Mouse (Mus musculus) erythroblast, embryonic 14.5 days (primary cell): ENCODE data around the gene Nradd.

Source experiments
- GATA1 ChIP-seq: IDR thresholded peaks from 2 replicates; pipeline ENCODE4 v1.6.1; 2012; ENCODE audit warnings: low read length, inconsistent platforms, mixed read lengths
- TAL1 ChIP-seq: IDR thresholded peaks from 3 replicates; pipeline ENCODE4 v1.6.1; 2012; ENCODE audit warnings: low read length, inconsistent platforms, mixed read lengths

DNA sequence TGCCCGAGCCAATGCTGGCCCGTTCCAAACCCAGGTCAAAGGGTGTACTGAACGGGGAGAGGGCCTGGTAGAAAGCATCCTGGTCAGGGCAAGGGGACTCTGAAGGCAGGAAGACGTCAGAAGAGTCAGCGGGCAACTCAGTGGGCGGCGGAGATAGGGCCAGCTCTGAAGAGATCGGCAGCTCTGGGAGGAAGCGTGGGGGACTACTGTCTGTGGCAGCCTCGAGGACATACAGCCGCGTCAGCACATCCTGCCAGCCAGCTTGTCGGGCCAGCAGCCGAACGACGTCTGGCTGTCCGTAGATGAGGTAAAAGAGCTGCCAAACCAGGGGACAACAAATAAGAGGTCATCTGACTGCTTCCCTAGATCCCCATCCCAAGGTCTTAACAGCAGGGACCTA is 9.6 kb upstream of the Nradd start:
- TF ChIP-seq GATA1, result no peak
- TF ChIP-seq TAL1, result no peak
